Mouse (Mus musculus) embryonic facial prominence, embryonic 15.5 days (tissue): ENCODE results near the gene Sfrp2. TPM values are rescaled to one million over a fixed set of nuclear protein-coding genes. Genes with fewer than 3 reads are reported as not detected.

Experiments used
- ATAC-seq: fragments of 200-750 bp; cut with Nextera tagmentation; 2 replicates; pipeline ENCODE4 v1.8.0; 2017; ENCODE audit warnings: low read depth, moderate TSS enrichment; ENCODE audit not compliant: insufficient number of reproducible peaks, low FRiP score, low TSS enrichment
- H3K27ac ChIP-seq: fragments of 300-500 bp; sonication (generic); replicated peaks from 2 replicates; pipeline ENCODE4 v1.5.1; 2015; ENCODE audit warnings: mild to moderate bottlenecking, inconsistent platforms
- H3K27me3 ChIP-seq: fragments of 300-500 bp; sonication (generic); 2 replicates; pipeline ENCODE4 v1.6.1; 2015; ENCODE audit warnings: inconsistent platforms
- H3K36me3 ChIP-seq: fragments of 300-500 bp; sonication (generic); 2 replicates; pipeline ENCODE4 v1.6.1; 2015; ENCODE audit warnings: mild to moderate bottlenecking, inconsistent platforms
- H3K4me1 ChIP-seq: fragments of 300-500 bp; sonication (generic); 2 replicates; pipeline ENCODE4 v1.6.1; 2015; ENCODE audit warnings: inconsistent platforms
- H3K4me2 ChIP-seq: fragments of 300-500 bp; sonication (generic); replicated peaks from 2 replicates; pipeline ENCODE4 v1.6.1; 2015; ENCODE audit warnings: mild to moderate bottlenecking, inconsistent platforms
- H3K4me3 ChIP-seq: fragments of 300-500 bp; sonication (generic); replicated peaks from 2 replicates; pipeline ENCODE4 v1.5.1; 2015; ENCODE audit warnings: mild to moderate bottlenecking, inconsistent platforms
- H3K9ac ChIP-seq: fragments of 300-500 bp; sonication (generic); 2 replicates; pipeline ENCODE4 v1.6.1; 2015; ENCODE audit warnings: inconsistent platforms
- H3K9me3 ChIP-seq: fragments of 300-500 bp; sonication (generic); replicated peaks from 2 replicates; pipeline ENCODE4 v1.6.1; 2016; ENCODE audit warnings: inconsistent platforms
- WGBS: fragments of 180-500 bp; shearing (Covaris S2); methylation state at CpG from one replicate; pipeline ENCODE4 v1.1.7; 2015; 5-methylcytosine and 5-hydroxymethylcytosine counted together
- polyA plus RNA-seq: library from polyadenylated mRNA; unstranded; fragments of >200 nt; fragmentation: Nextera tagmentation; extraction: Ambion mirVana; gene quantifications from 2 replicates; pipeline ENCODE4 v1.2.1, GENCODE M21; 2015

Sfrp2 gene
- polyA plus RNA-seq: 594 and 676 TPM in 2 replicates

GRCm38 (mm10) chr3:83765871-83766725 is at the start of gene Sfrp2:
Sfrp2 (plus strand) TSS chr3:83766321.
- H3K36me3 ChIP-seq: peaks cover 10% of the 10 kb centered on the region
- H3K4me2 ChIP-seq: peak within 1 kb of the TSS; percentile 91
- H3K27me3 ChIP-seq: no peaks in the 10 kb centered on the region
- H3K9ac ChIP-seq: peak within 1 kb of the TSS; percentile 62
- peak within 1 kb of the TSS; percentile 82 for H3K27ac ChIP-seq
- peak; percentile 87 for ATAC-seq
- WGBS: under 1% methylated on average over 82 of the region's 82 CpGs
- peak within 1 kb of the TSS; percentile 57 for H3K4me3 ChIP-seq
- H3K4me1 ChIP-seq: peaks cover 37% of the 10 kb centered on the region
- no peaks in the 10 kb centered on the region for H3K9me3 ChIP-seq

- no peak overlapping the region for H3K9ac ChIP-seq
- no peak for ATAC-seq
- no peak overlapping the region for H3K4me3 ChIP-seq
- 23% methylated on average over 7 of the region's 7 CpGs for WGBS
- H3K27me3 ChIP-seq: no peaks in the 10 kb centered on the region
- no peak overlapping the region for H3K4me2 ChIP-seq
- no peaks in the 10 kb centered on the region for H3K36me3 ChIP-seq
- no peaks in the 10 kb centered on the region for H3K9me3 ChIP-seq
- no peak overlapping the region for H3K27ac ChIP-seq
- H3K4me1 ChIP-seq: peaks cover 5% of the 10 kb centered on the region; the same call in 1 of the 2 replicates
Observed at GRCm38 (mm10) chr3:83717643-83718231, 48.4 kb upstream of the Sfrp2 start.

- H3K27ac ChIP-seq: no peak overlapping the region
- 72% methylated on average over 4 of the region's 4 CpGs for WGBS
- H3K4me3 ChIP-seq: no peak overlapping the region
- no peak overlapping the region for H3K9ac ChIP-seq
- H3K27me3 ChIP-seq: no peaks in the 10 kb centered on the region
- no peaks in the 10 kb centered on the region for H3K9me3 ChIP-seq
- no peak overlapping the region for H3K4me2 ChIP-seq
- ATAC-seq: no peak
- peaks cover 5% of the 10 kb centered on the region; the same call in 1 of the 2 replicates for H3K4me1 ChIP-seq
- H3K36me3 ChIP-seq: no peaks in the 10 kb centered on the region
Observed at GRCm38 (mm10) chr3:83718662-83719061, 47.5 kb upstream of the Sfrp2 start.

GRCm38 (mm10) chr3:83728223-83728622 is 37.9 kb upstream of the Sfrp2 start:
- no peaks in the 10 kb centered on the region for H3K9me3 ChIP-seq
- WGBS: 63% methylated on average over 3 of the region's 3 CpGs
- peaks cover 3% of the 10 kb centered on the region for H3K4me1 ChIP-seq
- H3K36me3 ChIP-seq: no peaks in the 10 kb centered on the region
- ATAC-seq: no peak
- no peak overlapping the region for H3K4me3 ChIP-seq
- no peak overlapping the region for H3K9ac ChIP-seq
- H3K4me2 ChIP-seq: no peak overlapping the region
- no peaks in the 10 kb centered on the region for H3K27me3 ChIP-seq
- H3K27ac ChIP-seq: peak overlapping the region; percentile 34; the same call in 1 of the 2 replicates

GRCm38 (mm10) chr3:83728675-83729390 is 37.3 kb upstream of the Sfrp2 start:
- H3K27me3 ChIP-seq: no peaks in the 10 kb centered on the region
- H3K4me2 ChIP-seq: no peak overlapping the region
- H3K36me3 ChIP-seq: no peaks in the 10 kb centered on the region
- ATAC-seq: no peak
- H3K9ac ChIP-seq: no peak overlapping the region
- H3K27ac ChIP-seq: peak overlapping the region; percentile 34; the same call in 1 of the 2 replicates
- peaks cover 9% of the 10 kb centered on the region for H3K4me1 ChIP-seq
- H3K4me3 ChIP-seq: no peak overlapping the region
- 83% methylated on average over 9 of the region's 9 CpGs for WGBS
- no peaks in the 10 kb centered on the region for H3K9me3 ChIP-seq

- no peak overlapping the region for H3K4me3 ChIP-seq
- WGBS: 75% methylated on average over 8 of the region's 8 CpGs
- H3K4me2 ChIP-seq: no peak overlapping the region
- H3K27me3 ChIP-seq: no peaks in the 10 kb centered on the region
- ATAC-seq: peak; percentile 39; the same call in 1 of the 2 replicates
- H3K4me1 ChIP-seq: peaks cover 9% of the 10 kb centered on the region
- no peaks in the 10 kb centered on the region for H3K9me3 ChIP-seq
- H3K9ac ChIP-seq: no peak overlapping the region
- no peaks in the 10 kb centered on the region for H3K36me3 ChIP-seq
- no peak overlapping the region for H3K27ac ChIP-seq
Observed at GRCm38 (mm10) chr3:83733985-83734384, 32.1 kb upstream of the Sfrp2 start.

- 90% methylated on average over 4 of the region's 4 CpGs for WGBS
- Histone ChIP-seq H3K9me3 (no peaks in the 10 kb centered on the region), H3K4me3 (no peak overlapping the region), H3K27ac (no peak overlapping the region), H3K4me2 (no peak overlapping the region), H3K9ac (no peak overlapping the region), H3K27me3 (no peaks in the 10 kb centered on the region), H3K4me1 (peaks cover 9% of the 10 kb centered on the region), H3K36me3 (no peaks in the 10 kb centered on the region)
- ATAC-seq: no peak
Observed at GRCm38 (mm10) chr3:83736980-83737379, 29.1 kb upstream of the Sfrp2 start.

GRCm38 (mm10) chr3:83740246-83740645 is 25.9 kb upstream of the Sfrp2 start:
- Histone ChIP-seq H3K9ac (no peak overlapping the region), H3K9me3 (no peaks in the 10 kb centered on the region), H3K4me2 (no peak overlapping the region), H3K4me1 (no peaks in the 10 kb centered on the region), H3K36me3 (no peaks in the 10 kb centered on the region), H3K4me3 (no peak overlapping the region), H3K27ac (no peak overlapping the region), H3K27me3 (no peaks in the 10 kb centered on the region)
- 60% methylated on average over 2 of the region's 2 CpGs for WGBS
- no peak for ATAC-seq

- H3K27ac ChIP-seq: no peak overlapping the region
- H3K4me3 ChIP-seq: no peak overlapping the region
- no peaks in the 10 kb centered on the region for H3K9me3 ChIP-seq
- no peak overlapping the region for H3K4me2 ChIP-seq
- 77% methylated on average over 4 of the region's 4 CpGs for WGBS
- H3K36me3 ChIP-seq: no peaks in the 10 kb centered on the region
- H3K4me1 ChIP-seq: no peaks in the 10 kb centered on the region
- no peak overlapping the region for H3K9ac ChIP-seq
- ATAC-seq: no peak
- no peaks in the 10 kb centered on the region for H3K27me3 ChIP-seq
Observed at GRCm38 (mm10) chr3:83747276-83747675, 18.8 kb upstream of the Sfrp2 start.

GRCm38 (mm10) chr3:83747895-83748294 is 18.2 kb upstream of the Sfrp2 start:
- no peaks in the 10 kb centered on the region for H3K4me1 ChIP-seq
- no peaks in the 10 kb centered on the region for H3K9me3 ChIP-seq
- no peak overlapping the region for H3K9ac ChIP-seq
- no peaks in the 10 kb centered on the region for H3K27me3 ChIP-seq
- WGBS: 72% methylated on average over 5 of the region's 5 CpGs
- no peaks in the 10 kb centered on the region for H3K36me3 ChIP-seq
- H3K27ac ChIP-seq: no peak overlapping the region
- no peak overlapping the region for H3K4me3 ChIP-seq
- ATAC-seq: no peak; the same call in 1 of the 2 replicates
- no peak overlapping the region for H3K4me2 ChIP-seq

GRCm38 (mm10) chr3:83751625-83752024 is 14.5 kb upstream of the Sfrp2 start:
- Histone ChIP-seq H3K27me3 (no peaks in the 10 kb centered on the region), H3K4me1 (0 out of 2 replicates have a peak, but pooled peaks cover 4% of the 10 kb centered on the region)

More at GRCm38 (mm10) chr3:83751625-83752024, 14.5 kb upstream of the Sfrp2 start:
- H3K4me3 ChIP-seq: no peak overlapping the region
- no peaks in the 10 kb centered on the region for H3K36me3 ChIP-seq
- no peak for ATAC-seq
- H3K27ac ChIP-seq: no peak overlapping the region
- no peak overlapping the region for H3K4me2 ChIP-seq
- no peak overlapping the region for H3K9ac ChIP-seq
- H3K9me3 ChIP-seq: no peaks in the 10 kb centered on the region
- 20% methylated on average over 2 of the region's 2 CpGs for WGBS
